Mouse (Mus musculus) CD4-positive, CD25-positive, alpha-beta regulatory T cell, adult 9 weeks (primary cell): ENCODE data around the gene Dmap1. TPM values are rescaled to one million over a fixed set of nuclear protein-coding genes. Genes with fewer than 3 reads are reported as not detected.

Experiments
- polyA plus RNA-seq: library from polyadenylated mRNA; unstranded; fragments of 100-300 nt; shearing (Covaris generic); gene quantifications from one replicate; pipeline ENCODE4 v1.2.1, GENCODE M21; 2017

Dmap1 gene
- polyA plus RNA-seq: 56.6 TPM

DNA sequence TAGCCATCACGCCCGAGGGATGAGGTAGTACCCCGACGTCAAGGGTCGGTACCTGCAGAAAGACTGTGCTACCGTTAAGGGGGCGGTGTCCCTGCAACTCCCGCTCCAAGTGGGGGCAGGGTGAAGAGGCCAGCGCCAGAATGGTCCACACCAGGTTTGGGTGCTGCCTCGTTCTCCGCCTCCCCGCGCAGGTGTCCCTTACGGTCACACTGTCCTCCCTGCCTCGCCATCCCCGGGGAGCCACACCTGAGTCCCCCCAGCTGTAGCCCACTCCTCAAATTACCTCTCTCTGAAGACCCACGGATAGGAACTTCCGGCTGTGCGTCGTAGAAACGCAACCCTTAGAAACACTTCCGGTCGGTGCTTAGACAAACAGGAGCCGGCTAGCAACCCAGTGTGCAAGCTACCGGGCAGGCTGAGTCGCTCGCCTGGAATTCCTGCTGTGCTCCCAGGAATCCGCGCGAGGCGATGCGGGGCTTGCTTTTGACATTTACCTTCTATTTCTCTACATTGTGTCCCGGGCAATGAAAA is at the start of gene Dmap1:
Dmap1 (minus strand) TSS at position 343 of the 531 bp plus-strand sequence.

GRCm38 (mm10) chr4:117724112-117724511 is 42.0 kb upstream of the Dmap1 start, which contains the start of gene Gm12845:
Gene Gm12845 (plus strand): TSS chr4:117724412.

Other genes starting within 250 kb of the Dmap1 start
- gene Rnf220, start 185.2 kb downstream of the Dmap1 start, polyA plus RNA-seq: 13.6 TPM
- 38.1 TPM for gene Eri3, start 131.9 kb downstream of the Dmap1 start, polyA plus RNA-seq
- not detected for gene Gm12845, start 42.1 kb upstream of the Dmap1 start, polyA plus RNA-seq
- not detected for gene Klf17, start 83.4 kb upstream of the Dmap1 start, polyA plus RNA-seq
- gene Slc6a9, start 152.2 kb upstream of the Dmap1 start, polyA plus RNA-seq: 0.50 TPM
- gene Ccdc24, start 190.3 kb upstream of the Dmap1 start, polyA plus RNA-seq: not detected
- gene B4galt2, start 201.2 kb upstream of the Dmap1 start, polyA plus RNA-seq: not detected
- gene Atp6v0b, start 205.1 kb upstream of the Dmap1 start, polyA plus RNA-seq: 123 TPM
- 47.2 TPM for gene Dph2, start 209.8 kb upstream of the Dmap1 start, polyA plus RNA-seq
- 38.6 TPM for gene Ipo13, start 232.7 kb upstream of the Dmap1 start, polyA plus RNA-seq
- not detected for gene Artn, start 247.5 kb upstream of the Dmap1 start, polyA plus RNA-seq